ENCODE assay signal across 7 mouse cellular contexts in the genomic region with DNA sequence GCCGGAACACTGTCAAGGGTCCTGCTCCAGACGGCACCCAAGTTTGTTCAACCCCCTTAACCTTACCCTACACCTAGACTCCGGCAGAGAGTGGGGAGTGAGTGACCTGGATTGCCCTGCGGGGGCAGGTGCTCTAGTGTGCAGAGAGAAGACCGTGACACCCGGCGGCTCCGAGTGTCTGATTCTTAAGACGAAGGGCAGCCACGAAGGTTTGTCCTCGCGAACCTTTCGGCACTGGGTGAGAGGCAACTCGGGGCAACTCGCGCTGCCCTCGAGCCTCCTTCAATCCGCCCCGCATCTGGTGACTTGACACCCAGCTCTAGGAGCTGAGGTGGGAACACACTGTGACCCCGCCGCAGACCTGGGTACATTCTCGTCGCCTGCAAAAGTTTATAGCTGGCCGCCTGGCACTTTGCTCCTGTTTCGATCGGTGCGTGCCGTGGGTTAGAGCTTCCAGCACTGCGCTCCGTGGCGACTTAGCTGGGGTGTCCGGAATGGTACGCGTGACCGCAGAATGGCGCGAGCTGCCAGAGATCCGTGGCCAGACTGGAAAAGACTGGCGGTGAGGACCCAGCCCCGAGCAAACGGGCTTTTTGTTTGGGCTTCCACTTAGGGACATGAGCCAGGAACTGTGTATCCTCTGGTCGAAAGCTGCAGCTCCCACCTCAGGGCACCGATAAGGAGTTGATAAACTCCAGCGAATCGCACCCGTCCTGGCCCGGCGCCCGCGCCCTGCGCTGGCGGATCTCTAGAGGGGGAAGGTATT. TPM values are rescaled to one million over a fixed set of nuclear protein-coding genes. Genes with fewer than 3 reads are reported as not detected.
DNase-seq lines count a peak whose midpoint lies in the region; ATAC-seq and TF ChIP-seq lines count a peak whose summit lies in the region.

No protein-coding gene starts in this region.

- no peak for TF ChIP-seq CTCF in olfactory bulb, adult 2 months (IDR thresholded peaks at IDR 0.05; ENCODE audit: insufficient read depth, low read depth, low read length)

- peaks cover 29% of the 10 kb centered on the region for H3K4me1 ChIP-seq in hindbrain, embryonic 15.5 days (replicated peaks)
- H3K4me1 ChIP-seq in liver, embryonic 15.5 days (replicated peaks), result peaks cover 24% of the 10 kb centered on the region
- peaks cover 26% of the 10 kb centered on the region for H3K4me1 ChIP-seq in olfactory bulb, adult 2 months (ENCODE audit: control insufficient read depth, insufficient read depth, low read length)

- H3K9ac ChIP-seq in hindbrain, embryonic 15.5 days, result no peak overlapping the region; the same call in 1 of the 2 replicates
- peak overlapping the region; percentile 25; the same call in 1 of the 2 replicates for H3K9ac ChIP-seq in liver, embryonic 15.5 days

- no peak overlapping the region for H3K27ac ChIP-seq in hindbrain, embryonic 15.5 days (replicated peaks)
- no peak overlapping the region for H3K27ac ChIP-seq in liver, embryonic 15.5 days (replicated peaks)
- no peak overlapping the region for H3K27ac ChIP-seq in olfactory bulb, adult 2 months (ENCODE audit: insufficient read depth, low read depth, low read length)

- H3K27me3 ChIP-seq in hindbrain, embryonic 15.5 days, result peaks cover 46% of the 10 kb centered on the region
- peaks cover 74% of the 10 kb centered on the region for H3K27me3 ChIP-seq in liver, embryonic 15.5 days

- peak overlapping the region; percentile 97 for H3K4me2 ChIP-seq in hindbrain, embryonic 15.5 days
- H3K4me2 ChIP-seq in liver, embryonic 15.5 days, result peak overlapping the region; percentile 66

- 1% methylated on average over 52 of the region's 52 CpGs for WGBS in hindbrain, embryonic 15.5 days
- WGBS in liver, embryonic 15.5 days (ENCODE audit: insufficient replicate concordance), result 2% methylated on average over 52 of the region's 52 CpGs
- 4% methylated on average over 52 of the region's 52 CpGs for WGBS in olfactory bulb, adult 2 months

- peak; percentile 23 to 38 for DNase-seq in CD8-positive naive resting alpha-beta T cell, adult 2 months (ENCODE audit: low read depth in 2 of 2, low spot score in 2 of 2)
- peak; percentile 74 for DNase-seq in adrenal gland, postnatal 10 days
- peak; percentile 19 for DNase-seq in forelimb bud, embryonic 11.5 days (ENCODE audit: low read depth, low spot score)

- H3K4me3 ChIP-seq in hindbrain, embryonic 15.5 days, result peak overlapping the region; percentile 49
- H3K4me3 ChIP-seq in liver, embryonic 15.5 days (replicated peaks), result peak overlapping the region; percentile 54
- H3K4me3 ChIP-seq in olfactory bulb, adult 2 months (ENCODE audit: insufficient read depth, low read depth, low read length), result peak overlapping the region; percentile 54

- no peak for TF ChIP-seq POLR2A in olfactory bulb, adult 2 months (IDR thresholded peaks at IDR 0.05; ENCODE audit: insufficient read depth, low read depth, low read length)

- H3K9me3 ChIP-seq in hindbrain, embryonic 15.5 days, result no peaks in the 10 kb centered on the region
- H3K9me3 ChIP-seq in liver, embryonic 15.5 days (replicated peaks), result no peaks in the 10 kb centered on the region

- H3K36me3 ChIP-seq in hindbrain, embryonic 15.5 days, result no peaks in the 10 kb centered on the region
- H3K36me3 ChIP-seq in liver, embryonic 15.5 days (replicated peaks), result no peaks in the 10 kb centered on the region

- no peak for ATAC-seq in hindbrain, embryonic 15.5 days (ENCODE audit: low FRiP score, low read depth)
- ATAC-seq in liver, embryonic 15.5 days (ENCODE audit: insufficient read depth), result no peak
- ATAC-seq in erythroid progenitor cell, adult 5-6 weeks (replicated peaks; ENCODE audit: low FRiP score, poor library complexity, severe bottlenecking), result no peak

RNA-seq across cellular contexts. Expression of gene Epas1, which starts 1.5 kb away (rescaled TPM):
- 100 to 1,000 TPM; 178 to 213 TPM for total RNA-seq in adrenal gland, postnatal 10 days (2021)
- polyA plus RNA-seq in hindbrain, embryonic 15.5 days (2015; fragmentation: Nextera tagmentation; extraction: Ambion mirVana), result 5.7 and 6.3 TPM in 2 replicates
- polyA plus RNA-seq in liver, embryonic 15.5 days (2015; fragmentation: Nextera tagmentation; extraction: Ambion mirVana), result 2.6 and 2.8 TPM in 2 replicates
- not detected in 2 replicates for polyA plus RNA-seq in olfactory bulb, adult 2 months (2012; ENCODE audit: insufficient read depth, insufficient read length, low replicate concordance, missing spikeins)
- total RNA-seq in erythroid progenitor cell, adult 5-6 weeks (2015; ENCODE audit: low replicate concordance), result 1.4 TPM in 1 of 2 replicates, not detected in the other
- 0.15 and 0.90 TPM in 2 replicates for total RNA-seq in erythroid progenitor cell, adult 5-6 weeks (2017; ENCODE audit: low replicate concordance)

Comparison
In these comparisons a context has a peak if more than half of its experiments do, and no peak if none do; other contexts are left out.
1. DNase-seq: peak in every context shown above with its lines; median percentile 74 in adrenal gland, postnatal 10 days; 30 in CD8-positive naive resting alpha-beta T cell, adult 2 months; 19 in forelimb bud, embryonic 11.5 days.